Mouse (Mus musculus) spleen, adult 2 months (tissue): Measurements from ENCODE around the gene Fam189b.

Experiments
- CTCF ChIP-seq: fragments of 200-500 bp; IDR thresholded peaks from 2 replicates; pipeline ENCODE4 v1.5.1; 2011; ENCODE audit warnings: mild to moderate bottlenecking, inconsistent platforms; ENCODE audit not compliant: insufficient read depth, insufficient read length, insufficient replicate concordance; ENCODE audit errors: extremely low read depth
- POLR2A ChIP-seq: fragments of 200-500 bp; IDR thresholded peaks from 2 replicates; pipeline ENCODE4 v1.6.1; 2011; ENCODE audit warnings: low read depth, low read length, inconsistent platforms

GRCm38 (mm10) chr3:89145566-89145965 is 37.4 kb upstream of the Fam189b start:
- TF ChIP-seq CTCF (no peak), POLR2A (no peak)
